Mouse (Mus musculus) embryonic fibroblast, embryonic 13.5 days (primary cell): ENCODE results near the gene Naif1.

ENCODE experiments used
- CTCF ChIP-seq: IDR thresholded peaks from 2 replicates; pipeline ENCODE4 v1.5.1; 2011; ENCODE audit warnings: mild to moderate bottlenecking, control low read depth, low read length, moderate library complexity, borderline replicate concordance; ENCODE audit not compliant: insufficient read depth
- POLR2A ChIP-seq: IDR thresholded peaks from 2 replicates; pipeline ENCODE4 v1.6.1; 2011; ENCODE audit warnings: low read depth, mild to moderate bottlenecking, control low read depth, low read length, moderate library complexity

GRCm38 (mm10) chr2:32454633-32455032, 4.4 kb downstream of the Naif1 start:
- TF ChIP-seq POLR2A: no peak
- TF ChIP-seq CTCF: no peak
